Mouse (Mus musculus): ENCODE data around the gene Ywhae. TPM values are rescaled to one million over a fixed set of nuclear protein-coding genes. Genes with fewer than 3 reads are reported as not detected.

Gene Ywhae
- total and polyA plus RNA-seq, 2 experiments: 74.6 to 90.7 TPM

GRCm38 (mm10) chr11:75785897-75786296 lies 53.2 kb downstream of the Ywhae start:
- Histone ChIP-seq H3K79me2 (ENCODE audit: control insufficient read depth, insufficient read depth, low read length) (no peaks in the 10 kb centered on the region), H3K4me1 (ENCODE audit: control insufficient read depth, insufficient read depth, low read length) (no peaks in the 10 kb centered on the region), H3K36me3 (ENCODE audit: control insufficient read depth, insufficient read depth, low read length) (no peaks in the 10 kb centered on the region), H3K27me3 (ENCODE audit: control insufficient read depth, insufficient read depth, low read length) (no peaks in the 10 kb centered on the region), H3K9ac (ENCODE audit: low read depth, low read length) (no peak overlapping the region), H3K4me3 (ENCODE audit: insufficient read depth, low read depth, low read length) (no peak overlapping the region), H3K27ac (replicated peaks; ENCODE audit: insufficient read depth, low read depth, low read length) (no peak overlapping the region)
- no peak for DNase-seq (ENCODE audit: extremely low read depth, low read depth, low spot score)
- whole genome bisulfite sequencing: 55% methylated on average over 8 of the region's 8 CpGs
- TF ChIP-seq CTCF (IDR thresholded peaks at IDR 0.05; ENCODE audit: low read depth, low read length) (no peak), POLR2A (IDR thresholded peaks at IDR 0.05; ENCODE audit: extremely low read depth, insufficient read depth, low read length) (no peak)

DNA sequence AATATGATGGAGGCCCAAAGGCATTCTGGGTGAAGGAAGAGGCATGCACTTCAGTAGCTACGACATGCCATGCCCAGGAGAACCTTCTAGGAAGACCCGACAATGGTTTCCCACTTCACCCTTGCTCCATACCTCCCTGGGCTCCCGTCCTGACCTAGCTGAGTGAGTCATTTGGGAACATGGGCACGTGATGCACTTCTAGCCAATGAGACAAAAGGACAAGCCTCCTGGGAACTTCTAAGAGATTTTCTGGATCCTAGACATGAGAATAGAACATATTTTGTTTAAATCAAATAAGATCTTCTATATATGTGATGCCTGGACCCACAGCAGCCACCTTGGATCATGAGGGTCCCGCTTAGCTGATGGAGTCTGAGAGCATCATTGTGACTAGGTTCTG lies 59.9 kb downstream of the Ywhae start:
- no peak overlapping the region for H3K9ac ChIP-seq (ENCODE audit: low read depth, low read length)
- peaks cover 15% of the 10 kb centered on the region for H3K27me3 ChIP-seq (ENCODE audit: control insufficient read depth, insufficient read depth, low read length)
- TF ChIP-seq POLR2A (IDR thresholded peaks at IDR 0.05; ENCODE audit: extremely low read depth, insufficient read depth, low read length): no peak
- no peak for TF ChIP-seq CTCF (IDR thresholded peaks at IDR 0.05; ENCODE audit: low read depth, low read length)
- H3K36me3 ChIP-seq (ENCODE audit: control insufficient read depth, insufficient read depth, low read length): no peaks in the 10 kb centered on the region
- no peaks in the 10 kb centered on the region for H3K79me2 ChIP-seq (ENCODE audit: control insufficient read depth, insufficient read depth, low read length)
- 81% methylated on average over 5 of the region's 5 CpGs for WGBS
- H3K4me3 ChIP-seq (ENCODE audit: insufficient read depth, low read depth, low read length): no peak overlapping the region
- no peak overlapping the region for H3K27ac ChIP-seq (replicated peaks; ENCODE audit: insufficient read depth, low read depth, low read length)
- DNase-seq (ENCODE audit: extremely low read depth, low read depth, low spot score): no peak
- no peaks in the 10 kb centered on the region for H3K4me1 ChIP-seq (ENCODE audit: control insufficient read depth, insufficient read depth, low read length)

DNA sequence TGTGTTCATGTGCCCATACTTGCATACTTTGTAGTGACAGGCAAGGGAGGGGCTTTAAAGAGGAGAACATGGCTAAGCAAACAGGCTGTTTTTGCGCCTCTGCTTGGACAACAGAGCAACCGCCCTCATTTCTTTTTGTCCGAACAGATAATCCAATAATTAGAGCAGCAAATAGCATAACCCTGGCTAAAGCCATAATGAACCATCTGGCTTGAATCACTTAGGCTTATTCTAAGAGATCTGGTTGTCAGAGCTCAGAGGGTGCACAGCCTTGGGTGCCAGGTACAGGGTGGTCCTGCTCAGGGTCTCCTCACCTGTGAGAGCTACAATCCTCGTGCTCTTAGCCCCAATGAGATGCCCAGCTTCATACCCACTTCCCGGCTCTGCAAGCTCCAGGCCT lies 60.7 kb downstream of the Ywhae start:
- no peaks in the 10 kb centered on the region for H3K4me1 ChIP-seq (ENCODE audit: control insufficient read depth, insufficient read depth, low read length)
- H3K27me3 ChIP-seq (ENCODE audit: control insufficient read depth, insufficient read depth, low read length): peaks cover 15% of the 10 kb centered on the region
- no peak for TF ChIP-seq CTCF (IDR thresholded peaks at IDR 0.05; ENCODE audit: low read depth, low read length)
- TF ChIP-seq POLR2A (IDR thresholded peaks at IDR 0.05; ENCODE audit: extremely low read depth, insufficient read depth, low read length): no peak

GRCm38 (mm10) chr11:75794602-75795320 lies 62.1 kb downstream of the Ywhae start:
- no peak overlapping the region for H3K9ac ChIP-seq (ENCODE audit: low read depth, low read length)
- H3K4me1 ChIP-seq (ENCODE audit: control insufficient read depth, insufficient read depth, low read length): no peaks in the 10 kb centered on the region
- no peaks in the 10 kb centered on the region for H3K36me3 ChIP-seq (ENCODE audit: control insufficient read depth, insufficient read depth, low read length)
- DNase-seq (ENCODE audit: extremely low read depth, low read depth, low spot score): no peak
- peaks cover 15% of the 10 kb centered on the region for H3K27me3 ChIP-seq (ENCODE audit: control insufficient read depth, insufficient read depth, low read length)
- 12% methylated on average over 45 of the region's 45 CpGs for WGBS
- no peak overlapping the region for H3K27ac ChIP-seq (replicated peaks; ENCODE audit: insufficient read depth, low read depth, low read length)
- no peaks in the 10 kb centered on the region for H3K79me2 ChIP-seq (ENCODE audit: control insufficient read depth, insufficient read depth, low read length)
- H3K4me3 ChIP-seq (ENCODE audit: insufficient read depth, low read depth, low read length): no peak overlapping the region
- no peak for TF ChIP-seq CTCF (IDR thresholded peaks at IDR 0.05; ENCODE audit: low read depth, low read length)
- no peak for TF ChIP-seq POLR2A (IDR thresholded peaks at IDR 0.05; ENCODE audit: extremely low read depth, insufficient read depth, low read length)

More for the DNA sequence above, 60.7 kb downstream of the Ywhae start:
- Histone ChIP-seq H3K36me3 (ENCODE audit: control insufficient read depth, insufficient read depth, low read length) (no peaks in the 10 kb centered on the region), H3K4me3 (ENCODE audit: insufficient read depth, low read depth, low read length) (no peak overlapping the region), H3K27ac (replicated peaks; ENCODE audit: insufficient read depth, low read depth, low read length) (no peak overlapping the region), H3K9ac (ENCODE audit: low read depth, low read length) (no peak overlapping the region), H3K79me2 (ENCODE audit: control insufficient read depth, insufficient read depth, low read length) (no peaks in the 10 kb centered on the region)
- DNase-seq (ENCODE audit: extremely low read depth, low read depth, low spot score): no peak
- WGBS: 72% methylated on average over 5 of the region's 5 CpGs

DNA sequence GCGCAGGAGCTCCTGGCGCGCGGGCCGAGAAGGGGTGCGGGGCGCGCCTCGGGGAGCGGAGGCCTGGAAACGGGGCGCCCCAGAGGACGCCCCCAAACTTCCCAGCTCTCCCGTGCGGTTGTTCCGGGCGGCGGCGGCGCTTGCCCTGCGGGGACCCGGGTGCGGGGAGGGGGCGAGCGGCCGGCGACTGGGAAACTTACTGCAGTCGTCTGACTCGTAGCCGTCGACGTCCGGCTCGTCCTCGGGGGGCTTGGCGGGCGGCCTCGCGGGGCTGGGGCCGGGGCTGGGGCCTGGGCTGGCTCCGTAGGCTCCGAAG lies 62.6 kb downstream of the Ywhae start:
- WGBS: 3% methylated on average over 32 of the region's 42 CpGs
- no peaks in the 10 kb centered on the region for H3K36me3 ChIP-seq (ENCODE audit: control insufficient read depth, insufficient read depth, low read length)
- H3K4me3 ChIP-seq (ENCODE audit: insufficient read depth, low read depth, low read length): no peak overlapping the region
- H3K27me3 ChIP-seq (ENCODE audit: control insufficient read depth, insufficient read depth, low read length): peaks cover 15% of the 10 kb centered on the region
- H3K9ac ChIP-seq (ENCODE audit: low read depth, low read length): no peak overlapping the region; the same call in 1 of the 2 replicates
- H3K79me2 ChIP-seq (ENCODE audit: control insufficient read depth, insufficient read depth, low read length): no peaks in the 10 kb centered on the region
- no peak overlapping the region for H3K27ac ChIP-seq (replicated peaks; ENCODE audit: insufficient read depth, low read depth, low read length)
- TF ChIP-seq POLR2A (IDR thresholded peaks at IDR 0.05; ENCODE audit: extremely low read depth, insufficient read depth, low read length): no peak
- TF ChIP-seq CTCF (IDR thresholded peaks at IDR 0.05; ENCODE audit: low read depth, low read length): no peak
- DNase-seq (ENCODE audit: extremely low read depth, low read depth, low spot score): no peak
- no peaks in the 10 kb centered on the region for H3K4me1 ChIP-seq (ENCODE audit: control insufficient read depth, insufficient read depth, low read length)

GRCm38 (mm10) chr11:75796029-75796445 lies 63.4 kb downstream of the Ywhae start, which contains the start of gene Doc2b:
Gene Doc2b (minus strand): TSS chr11:75796049.
- H3K4me1 ChIP-seq (ENCODE audit: control insufficient read depth, insufficient read depth, low read length): no peaks in the 10 kb centered on the region
- 18% methylated on average over 37 of the region's 37 CpGs for WGBS
- DNase-seq (ENCODE audit: extremely low read depth, low read depth, low spot score): no peak
- no peak for TF ChIP-seq POLR2A (IDR thresholded peaks at IDR 0.05; ENCODE audit: extremely low read depth, insufficient read depth, low read length)
- TF ChIP-seq CTCF (IDR thresholded peaks at IDR 0.05; ENCODE audit: low read depth, low read length): no peak
- no peaks in the 10 kb centered on the region for H3K79me2 ChIP-seq (ENCODE audit: control insufficient read depth, insufficient read depth, low read length)
- H3K36me3 ChIP-seq (ENCODE audit: control insufficient read depth, insufficient read depth, low read length): no peaks in the 10 kb centered on the region
- no peak within 1 kb of the TSS for H3K27ac ChIP-seq (replicated peaks; ENCODE audit: insufficient read depth, low read depth, low read length)
- H3K4me3 ChIP-seq (ENCODE audit: insufficient read depth, low read depth, low read length): peak within 1 kb of the TSS; percentile 4; the same call in 1 of the 2 replicates
- peak within 1 kb of the TSS; percentile 12; the same call in 1 of the 2 replicates for H3K9ac ChIP-seq (ENCODE audit: low read depth, low read length)
- H3K27me3 ChIP-seq (ENCODE audit: control insufficient read depth, insufficient read depth, low read length): peaks cover 15% of the 10 kb centered on the region

Data from liver, adult 2 months (tissue).